Mouse (Mus musculus) forebrain, postnatal 0 days (tissue): ENCODE measurements at regions not wholly inside any gene's neighbourhood (a gene's known extent, or its start where the extent isn't known, plus 50 kb on each side); places are given as distances from the start of the nearest gene placed in this dataset.

Experiments
- ATAC-seq: fragments of 200-750 bp; cut with Nextera tagmentation; 2 replicates; pipeline ENCODE4 v1.8.0; 2017; ENCODE audit warnings: mild to moderate bottlenecking, moderate library complexity
- DNase-seq: peaks from one replicate; pipeline ENCODE4 v3.0.0-alpha.2; 2015
- H3K27ac ChIP-seq: fragments of 300-500 bp; sonication (generic); 2 replicates; pipeline ENCODE4 v1.5.1; 2014; ENCODE audit warnings: low read depth, mild to moderate bottlenecking, antibody characterized with exemption, low read length, moderate library complexity, mixed read lengths
- H3K27me3 ChIP-seq: fragments of 300-500 bp; sonication (generic); 2 replicates; pipeline ENCODE4 v1.6.1; 2014; ENCODE audit warnings: mild to moderate bottlenecking, low read length, mixed read lengths; ENCODE audit not compliant: insufficient read depth
- H3K36me3 ChIP-seq: fragments of 300-500 bp; sonication (generic); 2 replicates; pipeline ENCODE4 v1.6.1; 2014; ENCODE audit warnings: mild to moderate bottlenecking, moderate library complexity; ENCODE audit not compliant: insufficient read depth
- H3K4me1 ChIP-seq: fragments of 300-500 bp; sonication (generic); 2 replicates; pipeline ENCODE4 v1.6.1; 2014; ENCODE audit warnings: antibody characterized with exemption; ENCODE audit not compliant: insufficient read depth
- H3K4me2 ChIP-seq: fragments of 300-500 bp; sonication (generic); 2 replicates; pipeline ENCODE4 v1.6.1; 2014; ENCODE audit warnings: low read depth, mild to moderate bottlenecking, moderate library complexity
- H3K4me3 ChIP-seq: fragments of 300-500 bp; sonication (generic); 2 replicates; pipeline ENCODE4 v1.5.1; 2014; ENCODE audit warnings: low read depth, low read length, mixed read lengths
- H3K9ac ChIP-seq: fragments of 300-500 bp; sonication (generic); 2 replicates; pipeline ENCODE4 v1.6.1; 2014; ENCODE audit warnings: mild to moderate bottlenecking
- H3K9me3 ChIP-seq: fragments of 300-500 bp; sonication (generic); 2 replicates; pipeline ENCODE4 v1.6.1; 2016; ENCODE audit warnings: low read length
- CTCF ChIP-seq: sonication (generic); IDR thresholded peaks from 2 replicates; pipeline ENCODE4 v1.5.1; 2016; ENCODE audit warnings: antibody characterized with exemption, control low read depth, low read depth
- WGBS: fragments of 180-500 bp; shearing (Covaris S2); extraction: QIAGEN DNeasy Blood & Tissue Kit; methylation state at CpG from one replicate; pipeline ENCODE4 v1.1.7; 2014; 5-methylcytosine and 5-hydroxymethylcytosine counted together

DNA sequence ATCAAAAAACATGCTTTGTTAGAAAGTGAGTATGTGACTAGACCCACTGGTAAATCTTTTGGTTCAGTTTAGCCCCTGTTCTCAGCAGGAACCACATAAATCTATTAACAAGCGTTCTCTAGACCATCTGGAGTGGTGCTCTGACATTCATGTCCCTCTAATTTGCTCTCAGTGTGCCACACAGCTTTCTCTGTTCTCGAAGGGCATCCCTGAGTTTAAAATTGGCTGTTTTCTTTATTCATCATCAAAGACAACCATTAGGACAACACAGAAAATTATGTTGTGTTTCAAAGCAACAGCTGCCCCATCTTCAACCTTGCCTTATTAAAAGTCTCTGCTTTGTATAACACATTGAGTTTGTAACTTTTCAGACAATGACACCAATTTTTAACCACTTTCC is 1124.1 kb downstream of the Stim2 start:
- ATAC-seq = no peak; the same call in 1 of the 2 replicates
- no peak overlapping the region for H3K9ac ChIP-seq
- WGBS = 10% methylated on average over 2 of the region's 2 CpGs
- no peaks in the 10 kb centered on the region for H3K9me3 ChIP-seq
- DNase-seq = no peak
- no peak overlapping the region for H3K4me3 ChIP-seq
- no peak overlapping the region for H3K27ac ChIP-seq
- no peak overlapping the region for H3K4me2 ChIP-seq
- H3K4me1 ChIP-seq = no peaks in the 10 kb centered on the region
- no peak for TF ChIP-seq CTCF
- no peaks in the 10 kb centered on the region for H3K36me3 ChIP-seq
- H3K27me3 ChIP-seq = no peaks in the 10 kb centered on the region

DNA sequence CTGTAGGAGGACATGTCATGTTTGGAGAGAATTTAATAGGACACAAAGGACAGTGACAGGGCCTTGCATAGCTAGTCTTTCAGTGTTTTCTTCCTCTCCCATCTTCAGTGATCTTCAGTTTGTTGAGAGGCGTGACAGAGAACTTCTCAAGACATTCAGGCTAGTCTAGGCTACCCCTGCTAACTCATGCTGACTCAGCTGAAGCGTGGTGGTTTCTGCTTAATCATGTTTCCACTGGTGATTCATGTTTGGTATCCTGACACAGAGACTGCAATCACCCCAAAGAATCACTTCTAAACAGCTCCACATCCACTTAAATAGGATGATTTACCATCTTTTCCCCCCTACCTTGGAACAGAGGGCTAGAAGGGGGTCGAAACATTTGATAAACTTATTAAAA is 1136.0 kb downstream of the Stim2 start:
- no peak for DNase-seq
- Histone ChIP-seq H3K27ac (no peak overlapping the region), H3K9me3 (no peaks in the 10 kb centered on the region), H3K9ac (no peak overlapping the region), H3K4me3 (no peak overlapping the region), H3K4me2 (no peak overlapping the region), H3K36me3 (no peaks in the 10 kb centered on the region), H3K4me1 (no peaks in the 10 kb centered on the region), H3K27me3 (no peaks in the 10 kb centered on the region)
- TF ChIP-seq CTCF = no peak
- ATAC-seq = no peak
- WGBS = 90% methylated on average over 3 of the region's 3 CpGs

DNA sequence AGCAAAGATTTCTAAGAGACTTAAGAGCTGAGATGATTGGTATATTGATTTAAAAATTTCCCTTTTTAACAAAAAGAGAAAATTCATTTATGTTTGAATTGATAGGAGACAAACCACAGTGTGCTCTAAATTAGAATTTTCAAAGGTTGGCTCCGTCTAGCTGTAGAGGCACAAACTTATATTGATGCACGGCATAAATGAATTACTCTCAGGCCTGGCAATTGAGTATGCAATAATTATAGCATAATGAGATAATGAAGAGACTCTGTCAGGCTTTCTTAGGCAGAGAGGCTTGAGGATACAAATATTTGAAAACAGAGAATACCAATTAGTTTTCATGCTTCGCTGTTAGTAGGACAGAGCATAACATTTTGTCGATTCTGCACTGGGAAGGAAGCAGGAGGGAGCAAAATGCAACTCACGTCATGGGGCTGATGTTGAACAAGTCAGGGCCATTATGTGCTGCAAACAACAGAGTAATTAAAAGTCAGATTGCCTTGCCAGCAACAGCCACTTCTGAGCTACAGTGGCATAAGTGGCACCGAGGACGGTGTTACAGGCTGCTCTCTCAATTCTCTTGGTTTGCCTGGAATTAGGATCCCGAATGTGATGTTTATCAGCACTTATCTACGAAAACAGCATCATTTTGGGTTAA is 1137.1 kb downstream of the Stim2 start:
- peak; percentile 36; the same call in 1 of the 2 replicates for ATAC-seq

DNA sequence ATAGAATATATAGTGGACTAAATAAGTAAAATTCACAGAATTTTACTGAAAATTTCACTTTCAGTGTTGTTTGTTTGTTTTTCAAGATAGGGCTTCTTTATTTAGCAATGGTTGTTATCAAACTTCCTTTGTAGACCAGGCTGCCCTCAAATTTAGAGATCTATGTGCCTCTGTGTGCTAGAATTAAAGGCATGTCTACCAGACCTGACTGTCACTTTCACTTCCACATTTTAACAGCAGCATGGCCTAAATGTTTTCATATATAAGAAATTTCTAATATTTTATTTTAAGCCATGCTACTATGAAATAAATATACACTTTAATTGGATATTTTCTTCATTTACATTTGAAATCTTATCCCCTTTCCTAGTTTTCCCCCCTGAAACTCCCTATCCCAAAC is 1140.5 kb downstream of the Stim2 start:
- no peak for ATAC-seq

More for the DNA sequence above, 1137.1 kb downstream of the Stim2 start:
- WGBS = 33% methylated on average over 9 of the region's 9 CpGs
- peak; percentile 8 for DNase-seq
- Histone ChIP-seq H3K4me3 (no peak overlapping the region), H3K9ac (no peak overlapping the region), H3K4me2 (no peak overlapping the region), H3K9me3 (no peaks in the 10 kb centered on the region), H3K36me3 (no peaks in the 10 kb centered on the region), H3K4me1 (no peaks in the 10 kb centered on the region), H3K27ac (no peak overlapping the region), H3K27me3 (no peaks in the 10 kb centered on the region)
- TF ChIP-seq CTCF = no peak

GRCm38 (mm10) chr5:55147354-55147753 is 1149.1 kb downstream of the Stim2 start:
- H3K27ac ChIP-seq = no peak overlapping the region
- no peak overlapping the region for H3K9ac ChIP-seq
- no peaks in the 10 kb centered on the region for H3K27me3 ChIP-seq
- H3K4me2 ChIP-seq = no peak overlapping the region
- no peaks in the 10 kb centered on the region for H3K9me3 ChIP-seq
- ATAC-seq (no peak), DNase-seq (no peak)
- no peak overlapping the region for H3K4me3 ChIP-seq
- no peaks in the 10 kb centered on the region for H3K36me3 ChIP-seq
- no peaks in the 10 kb centered on the region for H3K4me1 ChIP-seq
- TF ChIP-seq CTCF = no peak

More for the DNA sequence above, 1140.5 kb downstream of the Stim2 start:
- DNase-seq = no peak
- no peak for TF ChIP-seq CTCF
- Histone ChIP-seq H3K27me3 (no peaks in the 10 kb centered on the region), H3K9ac (no peak overlapping the region), H3K36me3 (no peaks in the 10 kb centered on the region), H3K4me1 (no peaks in the 10 kb centered on the region), H3K4me2 (no peak overlapping the region), H3K4me3 (no peak overlapping the region), H3K27ac (no peak overlapping the region), H3K9me3 (no peaks in the 10 kb centered on the region)

DNA sequence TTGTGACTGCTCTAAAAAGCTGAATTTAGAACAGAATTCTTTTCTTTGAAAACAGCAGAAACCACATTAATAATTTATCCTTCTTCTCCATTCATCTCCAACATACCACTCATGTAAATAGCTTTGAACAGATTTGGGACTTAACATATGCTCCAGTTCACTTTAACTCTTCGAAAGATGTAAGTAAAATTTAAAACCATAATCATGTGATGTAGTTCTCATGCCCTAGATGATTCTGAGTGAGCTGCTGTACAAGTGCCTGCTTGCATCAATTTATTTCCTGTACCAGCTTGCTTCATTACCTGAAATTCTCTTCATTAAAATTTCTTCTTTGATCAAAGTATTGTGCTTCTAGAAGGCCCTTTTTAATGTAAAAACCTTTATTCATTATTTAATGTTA is 1176.5 kb downstream of the Stim2 start:
- H3K27ac ChIP-seq = no peak overlapping the region
- no peak for ATAC-seq
- no peak overlapping the region for H3K4me2 ChIP-seq
- no peak overlapping the region for H3K4me3 ChIP-seq
- TF ChIP-seq CTCF = no peak
- 55% methylated on average over 1 of the region's 1 CpGs for WGBS
- no peaks in the 10 kb centered on the region for H3K36me3 ChIP-seq
- H3K4me1 ChIP-seq = no peaks in the 10 kb centered on the region
- H3K9me3 ChIP-seq = no peaks in the 10 kb centered on the region
- H3K9ac ChIP-seq = no peak overlapping the region
- DNase-seq = no peak
- no peaks in the 10 kb centered on the region for H3K27me3 ChIP-seq
